Mouse (Mus musculus) mesoderm, embryonic 11.5 days (tissue): ENCODE measurements around the gene Gm10722.
"Not testable (repeated sequence)": the region's sequence is repeated elsewhere in the genome, so short reads cannot be mapped to it uniquely, and the experiment has no call there.

Experiments
- DNase-seq: peaks from one replicate; pipeline ENCODE4 v3.0.0-alpha.2; 2012; ENCODE audit warnings: low read depth, low spot score

The Gm10722 gene

GRCm38 (mm10) chr9:3024912-3025467 is 24.3 kb downstream of the Gm10722 start, which contains the start of gene Gm10717:
TSS of gene Gm10717 (plus strand) at chr9:3025417.
- DNase-seq, result not testable (repeated sequence)

GRCm38 (mm10) chr9:3025653-3026052 is 24.9 kb downstream of the Gm10722 start:
- DNase-seq, result not testable (repeated sequence)

GRCm38 (mm10) chr9:3026136-3026535 is 25.4 kb downstream of the Gm10722 start:
- not testable (repeated sequence) for DNase-seq

GRCm38 (mm10) chr9:3026741-3027140 is 26.0 kb downstream of the Gm10722 start:
- not testable (repeated sequence) for DNase-seq

- peak; percentile 80 for DNase-seq
Measured at GRCm38 (mm10) chr9:3027200-3027599, 26.5 kb downstream of the Gm10722 start.

GRCm38 (mm10) chr9:3029276-3030000 is 28.7 kb downstream of the Gm10722 start:
- not testable (repeated sequence) for DNase-seq

- DNase-seq, result peak; percentile 97
Measured at GRCm38 (mm10) chr9:3030677-3031318, 30.1 kb downstream of the Gm10722 start.

GRCm38 (mm10) chr9:3034299-3034698 is 33.6 kb downstream of the Gm10722 start, which contains the start of gene Gm17535:
TSS of gene Gm17535 (plus strand) at chr9:3034599.
- DNase-seq, result not testable (repeated sequence)

- DNase-seq, result not testable (repeated sequence)
Measured at GRCm38 (mm10) chr9:3036577-3036976, 35.9 kb downstream of the Gm10722 start, which contains the start of gene Gm10715. TSS of gene Gm10715 (plus strand) at chr9:3036877.

- peak; percentile 38 for DNase-seq
Measured at GRCm38 (mm10) chr9:3038161-3038560, 37.4 kb downstream of the Gm10722 start.
